Mouse (Mus musculus): ENCODE data around the gene Acad10.

GRCm38 (mm10) chr5:121685495-121685894, 25.2 kb upstream of the Acad10 start:
- TF ChIP-seq POLR2A (IDR thresholded peaks at IDR 0.05; ENCODE audit: insufficient read length, low read depth) (no peak), TCF12 (IDR thresholded peaks at IDR 0.05; ENCODE audit: insufficient read depth, poor library complexity, severe bottlenecking) (peak; percentile 91)

All from myocyte (in vitro differentiated cells).